Mouse (Mus musculus) ovary, adult 18-20 months (tissue): Measurements from ENCODE around the gene Myoc.
A peak's percentile ranks its signal among the peaks of the same experiment; 100 is the strongest.
"Not testable (repeated sequence)": the region's sequence is repeated elsewhere in the genome, so short reads cannot be mapped to it uniquely, and the experiment has no call there.

ENCODE experiments used
- DNase-seq: peaks from one replicate; pipeline ENCODE4 v3.0.0; 2022; ENCODE audit warnings: low spot score, mixed read lengths

The Myoc gene

GRCm38 (mm10) chr1:162639051-162639750 is at the start of gene Myoc:
Myoc (plus strand) TSS chr1:162639155.
- no peak for DNase-seq

DNA sequence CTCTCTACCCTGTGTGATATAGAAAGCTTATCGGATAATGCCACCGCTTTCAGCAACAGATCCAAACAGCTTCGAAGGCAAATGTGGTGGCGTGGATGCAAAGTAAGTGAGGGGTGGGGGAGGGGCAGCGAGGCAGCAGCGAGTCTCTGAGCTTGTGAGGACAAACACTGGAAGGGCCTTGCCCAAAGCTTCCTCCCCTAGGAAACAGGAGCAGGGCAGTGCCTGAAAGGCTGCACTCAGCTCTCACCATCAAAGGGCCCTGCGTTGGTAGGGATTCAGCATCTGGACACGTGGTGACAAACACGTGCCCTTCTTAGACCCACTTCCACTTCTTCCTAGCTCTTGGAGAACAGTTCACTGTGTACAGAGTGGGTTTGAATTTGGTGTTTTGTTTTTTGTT is 49.5 kb upstream of the Myoc start:
- DNase-seq: no peak

- no peak for DNase-seq
Observed at GRCm38 (mm10) chr1:162590415-162590997, 48.4 kb upstream of the Myoc start.

DNA sequence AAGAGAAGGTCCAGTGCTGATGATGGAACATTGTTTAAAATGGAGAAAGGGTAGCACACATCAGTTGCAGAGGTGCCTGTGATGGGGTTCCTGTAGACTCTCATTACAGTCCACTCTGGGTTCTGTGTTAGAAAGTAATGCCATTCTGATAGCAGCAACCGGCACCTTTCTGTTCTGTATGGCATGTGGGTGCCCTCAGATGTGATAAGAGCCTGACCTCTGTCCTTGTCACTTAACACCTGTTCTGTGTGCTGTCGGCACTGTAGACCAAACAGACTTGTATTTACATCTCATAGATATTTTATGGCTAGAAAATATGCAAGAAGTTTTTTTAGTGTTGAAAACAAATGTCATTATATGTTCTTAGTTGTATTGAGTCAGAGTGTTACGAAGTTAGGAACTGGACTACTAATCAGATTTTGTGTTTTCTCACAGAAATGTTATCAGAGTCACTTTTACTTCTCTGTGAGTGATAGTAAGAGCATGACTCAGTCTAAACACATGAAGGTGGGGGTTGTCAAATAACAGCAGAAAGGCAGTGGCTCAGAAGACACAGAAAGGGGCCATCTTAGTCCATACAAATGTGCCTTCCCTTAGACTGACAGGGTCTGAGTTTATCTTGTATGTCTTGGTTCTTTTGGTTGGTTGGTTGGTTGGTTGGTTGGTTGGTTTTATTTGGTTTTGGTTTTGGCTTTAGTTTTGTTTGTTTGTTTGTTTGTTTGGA is 41.4 kb upstream of the Myoc start:
- no peak for DNase-seq

DNA sequence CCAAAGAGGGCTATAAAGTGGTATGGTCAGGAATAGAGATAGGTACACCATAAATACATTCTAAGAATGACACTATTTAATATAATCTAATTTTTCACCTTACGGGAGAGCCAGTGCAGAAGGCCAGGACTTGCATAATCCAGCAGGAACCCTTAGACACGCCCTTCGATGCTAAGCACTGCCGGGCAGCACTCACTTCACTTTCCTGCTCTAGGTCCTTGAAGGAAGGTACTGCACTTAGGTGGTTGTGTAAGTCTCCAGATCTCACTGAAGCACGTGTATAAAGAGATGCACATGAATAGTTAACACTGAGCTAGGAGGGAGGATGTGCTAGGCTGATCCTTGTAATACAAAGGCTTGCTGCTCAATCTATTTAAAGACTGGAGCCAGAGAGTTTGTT is 39.3 kb upstream of the Myoc start:
- DNase-seq: no peak

DNA sequence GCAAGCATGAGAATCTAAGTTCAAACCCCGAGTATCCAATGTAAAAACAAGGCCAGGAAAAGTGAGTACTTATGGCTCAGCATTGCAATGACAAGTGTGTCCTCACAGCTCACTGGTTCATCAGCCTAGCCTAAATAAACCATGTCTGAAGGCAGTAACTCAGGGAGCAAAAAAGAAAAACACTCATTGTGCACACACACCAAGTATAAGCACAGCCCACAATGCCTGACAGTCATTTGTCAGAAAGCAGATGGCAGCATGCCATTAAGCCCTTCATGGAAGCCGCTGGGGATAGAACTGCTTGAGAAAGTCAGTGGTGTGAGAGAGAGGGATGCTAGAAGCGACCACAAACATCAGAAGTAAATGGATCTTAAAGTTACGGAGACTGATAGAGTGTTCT is 37.7 kb upstream of the Myoc start:
- DNase-seq: no peak

- DNase-seq: no peak
Observed at GRCm38 (mm10) chr1:162608127-162608526, 30.8 kb upstream of the Myoc start.

GRCm38 (mm10) chr1:162609633-162610250 is 29.2 kb upstream of the Myoc start:
- DNase-seq: no peak

GRCm38 (mm10) chr1:162611191-162611590 is 27.8 kb upstream of the Myoc start:
- DNase-seq: no peak

GRCm38 (mm10) chr1:162615511-162615910 is 23.4 kb upstream of the Myoc start:
- no peak for DNase-seq

DNA sequence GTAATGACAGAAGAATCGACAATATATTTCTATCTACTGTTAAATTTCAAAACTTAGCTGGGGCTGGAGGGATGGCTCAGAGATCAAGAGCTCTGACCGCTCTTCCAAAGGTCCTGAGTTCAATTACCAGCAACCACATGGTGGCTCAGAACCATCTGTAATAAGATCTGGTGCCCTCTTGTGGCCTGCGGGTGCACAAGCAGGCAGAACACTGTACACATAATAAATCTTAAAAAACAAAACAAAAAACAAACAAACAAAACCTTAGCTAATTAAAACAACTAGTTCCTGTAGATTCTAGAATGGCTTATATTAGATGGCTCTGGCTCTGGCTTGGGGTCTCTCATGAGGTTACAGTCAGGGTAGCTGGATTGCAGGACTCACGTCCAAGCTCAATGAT is 18.5 kb upstream of the Myoc start:
- no peak for DNase-seq

DNA sequence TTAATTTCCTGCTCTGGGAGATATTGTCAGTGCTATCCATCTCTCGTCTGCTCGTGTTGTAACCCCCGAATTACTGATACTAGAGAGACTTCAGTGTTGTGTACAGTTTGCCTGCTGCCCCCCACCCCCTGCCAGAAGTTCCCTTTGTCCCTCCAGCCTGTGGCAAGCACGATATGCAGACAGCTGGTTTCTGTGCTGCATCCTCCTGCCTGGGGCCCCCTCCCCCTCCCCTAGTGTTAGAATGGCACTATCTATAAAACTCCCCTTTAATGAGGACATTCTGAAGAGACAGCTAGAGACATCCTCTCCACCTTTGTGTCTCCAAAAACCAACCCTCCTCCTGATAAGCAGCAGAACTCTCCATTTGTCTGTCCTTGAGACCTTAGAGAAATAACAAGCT is 15.1 kb upstream of the Myoc start:
- peak; percentile 8 for DNase-seq

DNA sequence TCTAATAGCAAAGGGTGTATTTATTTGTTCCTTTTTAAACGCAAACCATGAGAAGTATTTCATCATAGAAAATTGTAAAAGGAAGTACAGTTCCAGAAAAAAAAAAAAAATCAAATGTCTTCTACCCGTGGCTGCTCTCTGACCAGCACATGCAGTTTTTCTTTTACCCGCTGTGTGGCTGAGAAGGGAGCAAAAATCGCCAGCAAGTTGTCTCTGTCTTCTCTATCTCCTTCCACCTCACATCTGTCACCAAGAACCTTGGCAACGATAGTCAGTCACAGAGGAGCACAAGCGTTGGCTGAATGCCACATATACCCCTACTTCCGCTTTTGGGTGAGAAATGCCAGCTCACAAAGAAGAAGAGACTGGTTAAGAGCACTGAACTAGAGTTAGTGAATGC is 13.7 kb upstream of the Myoc start:
- no peak for DNase-seq

DNA sequence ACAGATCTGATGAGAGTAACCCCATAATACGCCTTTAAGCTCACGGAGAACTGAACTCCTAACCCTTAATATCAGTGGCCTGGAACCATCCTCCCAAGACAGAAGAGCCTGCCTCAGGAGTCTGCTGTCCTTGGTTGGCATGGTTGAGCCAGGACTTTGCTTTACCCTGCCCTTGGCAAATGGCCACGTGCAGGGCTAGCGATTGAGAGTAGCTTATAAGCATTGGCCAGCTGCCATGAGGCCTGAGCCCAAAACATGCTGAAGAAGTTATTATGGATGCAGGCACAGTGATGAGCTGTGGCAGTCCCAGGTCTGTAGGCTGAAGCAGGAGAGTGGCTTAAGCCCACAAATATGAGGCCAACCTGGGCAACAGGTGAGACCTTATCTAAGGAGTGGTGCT is 11.1 kb upstream of the Myoc start:
- DNase-seq: peak; percentile 44

GRCm38 (mm10) chr1:162628326-162628725 is 10.6 kb upstream of the Myoc start:
- not testable (repeated sequence) for DNase-seq

GRCm38 (mm10) chr1:162635291-162635931 is 3.5 kb upstream of the Myoc start:
- DNase-seq: not testable (repeated sequence)

- DNase-seq: no peak
Observed at GRCm38 (mm10) chr1:162636516-162636915, 2.4 kb upstream of the Myoc start.

GRCm38 (mm10) chr1:162638535-162638934 is 420 bp upstream of the Myoc start:
- DNase-seq: no peak

DNA sequence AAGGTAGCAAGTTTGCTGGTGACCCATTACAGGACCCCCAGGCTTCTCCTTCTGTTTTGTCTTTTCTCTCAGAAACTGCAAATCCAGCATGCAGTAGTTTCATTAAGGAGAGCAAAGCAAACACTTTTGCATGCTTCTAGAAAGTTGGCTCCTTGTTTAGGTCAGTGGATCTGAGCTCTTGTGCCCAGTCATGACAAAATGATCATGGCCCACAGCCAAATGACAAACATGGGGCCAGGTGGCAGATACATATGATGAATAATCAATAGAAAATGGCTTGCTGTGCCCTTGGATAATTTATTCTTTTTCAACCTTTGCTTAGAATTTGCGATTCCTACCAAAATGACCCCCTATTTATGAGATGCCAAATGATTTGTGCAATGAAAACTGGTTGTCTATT is 906 bp downstream of the Myoc start:
- no peak for DNase-seq

DNA sequence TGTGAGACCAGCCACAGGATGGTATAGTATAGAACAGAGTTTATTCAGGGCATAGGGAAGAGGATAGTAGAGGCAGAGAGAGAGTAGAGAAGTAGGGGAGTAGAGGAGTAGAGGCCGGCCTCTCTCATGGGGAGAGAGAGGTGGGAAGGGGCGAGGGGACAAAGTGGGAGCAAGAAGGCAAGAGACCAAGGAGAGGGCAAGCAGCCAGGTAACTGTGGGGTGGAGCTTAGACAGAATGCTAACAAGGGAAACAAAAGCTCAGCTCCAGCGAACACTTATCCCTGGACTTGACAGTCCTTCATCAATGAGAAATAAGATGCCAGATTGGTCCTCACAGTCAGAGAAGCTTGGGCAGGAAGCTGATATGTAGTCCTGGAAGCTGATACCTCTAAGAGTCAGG is 3.6 kb downstream of the Myoc start:
- no peak for DNase-seq

GRCm38 (mm10) chr1:162643752-162644151 is 4.8 kb downstream of the Myoc start:
- peak; percentile 65 for DNase-seq

DNA sequence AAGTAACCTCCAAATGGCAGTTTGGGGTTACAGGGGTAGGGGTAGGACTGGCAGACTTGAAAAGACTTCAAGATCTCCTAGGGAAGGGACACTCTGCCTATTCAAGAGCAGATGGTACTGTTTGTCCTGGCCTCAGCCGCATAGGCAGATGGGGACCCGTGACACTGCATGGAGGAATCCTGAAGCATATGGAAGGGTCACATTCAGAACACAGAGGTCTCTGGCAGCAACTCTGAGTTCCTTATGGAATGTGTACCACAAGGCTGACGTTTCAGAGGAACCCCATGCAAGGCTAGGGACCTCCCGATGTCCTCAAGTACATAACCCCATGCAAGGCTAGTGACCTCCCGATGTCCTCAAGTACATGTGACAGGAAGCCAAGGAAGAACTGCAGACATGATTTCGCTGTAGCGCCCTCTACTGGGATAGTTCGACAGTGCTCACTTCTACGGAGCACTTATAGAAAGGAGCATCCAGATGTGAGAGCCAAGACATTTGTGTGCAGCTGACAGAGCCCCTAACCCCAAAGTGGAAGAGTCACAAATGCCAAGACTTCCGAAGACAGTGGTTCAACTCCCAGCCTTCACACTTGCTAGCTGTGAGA is 7.2 kb downstream of the Myoc start:
- no peak for DNase-seq
